Mouse (Mus musculus): ENCODE results near the gene Mrps18c. TPM values are rescaled to one million over a fixed set of nuclear protein-coding genes. Genes with fewer than 3 reads are reported as not detected.

Gene Mrps18c
- polyA plus RNA-seq, 1 experiment from 2014 or later: 134 TPM

Other genes starting within 250 kb of the Mrps18c start
- gene Plac8, start 226.4 kb upstream of the Mrps18c start, polyA plus RNA-seq (2015; fragmentation: Nextera tagmentation; extraction: Ambion mirVana): 7.7 and 38.2 TPM in 2 replicates
- 63.2 and 68.2 TPM in 2 replicates for gene Coq2, start 123.5 kb upstream of the Mrps18c start, polyA plus RNA-seq (2015; fragmentation: Nextera tagmentation; extraction: Ambion mirVana)
- 0.96 and 2.2 TPM in 2 replicates for gene Hpse, start 78.9 kb upstream of the Mrps18c start, polyA plus RNA-seq (2015; fragmentation: Nextera tagmentation; extraction: Ambion mirVana)
- 9.2 and 9.5 TPM in 2 replicates for gene Helq, start within 50 bp of the Mrps18c start, polyA plus RNA-seq (2015; fragmentation: Nextera tagmentation; extraction: Ambion mirVana)
- gene Abraxas1, start 22.3 kb downstream of the Mrps18c start, polyA plus RNA-seq (2015; fragmentation: Nextera tagmentation; extraction: Ambion mirVana): 31.2 and 33.9 TPM in 2 replicates
- 14.3 and 15.5 TPM in 2 replicates for gene Gpat3, start 47.1 kb downstream of the Mrps18c start, polyA plus RNA-seq (2015; fragmentation: Nextera tagmentation; extraction: Ambion mirVana)

All from heart, embryonic 15.5 days (tissue).